Mouse (Mus musculus) embryonic facial prominence, embryonic 15.5 days (tissue): ENCODE results near the gene Dact3. TPM values are rescaled to one million over a fixed set of nuclear protein-coding genes. Genes with fewer than 3 reads are reported as not detected.

ENCODE experiments used
- ATAC-seq: fragments of 200-750 bp; cut with Nextera tagmentation; 2 replicates; pipeline ENCODE4 v1.8.0; 2017; ENCODE audit warnings: low read depth, moderate TSS enrichment; ENCODE audit not compliant: insufficient number of reproducible peaks, low FRiP score, low TSS enrichment
- H3K27ac ChIP-seq: fragments of 300-500 bp; sonication (generic); replicated peaks from 2 replicates; pipeline ENCODE4 v1.5.1; 2015; ENCODE audit warnings: mild to moderate bottlenecking, inconsistent platforms
- H3K27me3 ChIP-seq: fragments of 300-500 bp; sonication (generic); 2 replicates; pipeline ENCODE4 v1.6.1; 2015; ENCODE audit warnings: inconsistent platforms
- H3K36me3 ChIP-seq: fragments of 300-500 bp; sonication (generic); 2 replicates; pipeline ENCODE4 v1.6.1; 2015; ENCODE audit warnings: mild to moderate bottlenecking, inconsistent platforms
- H3K4me1 ChIP-seq: fragments of 300-500 bp; sonication (generic); 2 replicates; pipeline ENCODE4 v1.6.1; 2015; ENCODE audit warnings: inconsistent platforms
- H3K4me2 ChIP-seq: fragments of 300-500 bp; sonication (generic); replicated peaks from 2 replicates; pipeline ENCODE4 v1.6.1; 2015; ENCODE audit warnings: mild to moderate bottlenecking, inconsistent platforms
- H3K4me3 ChIP-seq: fragments of 300-500 bp; sonication (generic); replicated peaks from 2 replicates; pipeline ENCODE4 v1.5.1; 2015; ENCODE audit warnings: mild to moderate bottlenecking, inconsistent platforms
- H3K9ac ChIP-seq: fragments of 300-500 bp; sonication (generic); 2 replicates; pipeline ENCODE4 v1.6.1; 2015; ENCODE audit warnings: inconsistent platforms
- H3K9me3 ChIP-seq: fragments of 300-500 bp; sonication (generic); replicated peaks from 2 replicates; pipeline ENCODE4 v1.6.1; 2016; ENCODE audit warnings: inconsistent platforms
- WGBS: fragments of 180-500 bp; shearing (Covaris S2); methylation state at CpG from one replicate; pipeline ENCODE4 v1.1.7; 2015; 5-methylcytosine and 5-hydroxymethylcytosine counted together
- polyA plus RNA-seq: library from polyadenylated mRNA; unstranded; fragments of >200 nt; fragmentation: Nextera tagmentation; extraction: Ambion mirVana; gene quantifications from 2 replicates; pipeline ENCODE4 v1.2.1, GENCODE M21; 2015

Dact3 gene
- 5.4 and 6.3 TPM in 2 replicates for polyA plus RNA-seq

DNA sequence AGATGAGACGGTGACA lies at the start of gene Dact3:
Dact3 (plus strand) TSS at position 8 of the 16 bp plus-strand sequence.
- Histone ChIP-seq H3K27me3 (no peaks in the 10 kb centered on the region), H3K9me3 (no peaks in the 10 kb centered on the region), H3K4me2 (peak within 1 kb of the TSS; percentile 89), H3K4me3 (peak within 1 kb of the TSS; percentile 87), H3K36me3 (peaks cover 19% of the 10 kb centered on the region), H3K27ac (peak within 1 kb of the TSS; percentile 96), H3K4me1 (peaks cover 30% of the 10 kb centered on the region), H3K9ac (peak within 1 kb of the TSS; percentile 83)
- 0% methylated on average over 1 of the region's 1 CpGs for WGBS
- no peak for ATAC-seq

DNA sequence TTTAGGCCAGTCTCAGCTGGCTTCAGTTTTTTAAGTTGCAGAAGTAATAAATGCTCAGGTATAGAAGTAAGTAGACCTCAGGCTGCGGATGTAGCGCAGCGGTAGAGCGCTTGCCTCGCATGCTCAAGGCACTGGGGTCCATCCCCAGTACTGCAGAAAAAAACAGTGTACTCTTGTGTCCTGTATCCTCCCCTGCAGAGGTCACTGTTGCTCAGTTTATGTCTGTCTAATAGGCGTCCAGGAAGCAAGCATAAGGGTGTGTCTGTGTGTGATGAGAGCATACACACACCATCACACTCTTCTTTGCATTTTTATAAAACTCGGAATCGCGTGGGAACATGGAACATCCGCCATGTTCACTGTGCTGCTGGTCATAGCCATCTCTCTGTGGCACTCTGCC lies 49.3 kb upstream of the Dact3 start:
- ATAC-seq, result no peak
- Histone ChIP-seq H3K4me3 (no peak overlapping the region), H3K4me1 (peaks cover 11% of the 10 kb centered on the region), H3K9ac (no peak overlapping the region), H3K36me3 (peaks cover 77% of the 10 kb centered on the region), H3K9me3 (no peaks in the 10 kb centered on the region), H3K4me2 (no peak overlapping the region), H3K27ac (no peak overlapping the region), H3K27me3 (no peaks in the 10 kb centered on the region)
- WGBS, result 79% methylated on average over 10 of the region's 10 CpGs

DNA sequence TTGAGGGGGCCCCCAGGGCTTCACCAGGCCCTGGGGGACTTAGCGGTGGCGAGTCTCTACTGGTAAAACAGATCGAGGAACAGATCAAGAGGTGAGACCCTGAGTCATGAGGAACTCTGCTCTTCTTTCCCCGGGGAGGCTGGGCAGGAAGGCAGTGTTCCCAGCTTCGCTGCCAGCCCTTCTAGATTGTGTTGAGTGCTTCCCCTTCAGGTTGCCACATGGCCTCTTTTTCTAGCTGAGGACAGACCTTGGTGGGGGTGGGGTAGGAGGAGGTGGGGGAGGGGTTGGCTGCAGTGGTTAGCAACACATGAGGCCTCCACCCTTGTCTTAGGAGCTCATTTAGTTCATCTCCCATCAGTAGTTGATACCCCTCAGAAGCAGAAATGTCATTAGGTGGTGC lies 48.5 kb upstream of the Dact3 start:
- Histone ChIP-seq H3K9me3 (no peaks in the 10 kb centered on the region), H3K27me3 (no peaks in the 10 kb centered on the region), H3K27ac (no peak overlapping the region), H3K4me2 (no peak overlapping the region), H3K4me3 (no peak overlapping the region), H3K4me1 (peaks cover 4% of the 10 kb centered on the region), H3K9ac (no peak overlapping the region), H3K36me3 (peaks cover 85% of the 10 kb centered on the region)
- no peak for ATAC-seq
- 65% methylated on average over 5 of the region's 5 CpGs for WGBS

DNA sequence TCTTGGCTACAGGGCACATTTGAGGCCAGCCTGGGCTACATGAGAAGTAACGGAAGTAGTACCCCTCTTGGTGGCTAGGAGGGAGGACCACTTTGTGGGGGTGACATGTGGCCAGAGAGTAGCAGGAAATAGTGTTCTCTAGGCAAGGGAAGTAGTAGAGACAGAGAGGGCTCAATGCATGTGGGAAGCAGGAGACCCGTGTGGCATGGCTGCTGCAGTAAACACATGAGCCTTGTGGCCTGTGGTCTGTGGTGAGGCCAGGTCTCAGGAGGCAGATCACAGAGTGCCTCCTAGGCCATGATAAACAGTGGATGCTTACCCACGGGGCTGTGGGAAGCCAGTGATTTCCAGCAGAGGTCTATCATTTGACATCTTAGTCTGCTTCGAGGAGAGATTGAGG lies 47.8 kb upstream of the Dact3 start:
- Histone ChIP-seq H3K4me1 (no peaks in the 10 kb centered on the region), H3K4me3 (no peak overlapping the region), H3K36me3 (peaks cover 92% of the 10 kb centered on the region), H3K27ac (no peak overlapping the region; the same call in 1 of the 2 replicates), H3K27me3 (no peaks in the 10 kb centered on the region), H3K4me2 (no peak overlapping the region), H3K9ac (no peak overlapping the region), H3K9me3 (no peaks in the 10 kb centered on the region)
- peak; percentile 36; the same call in 1 of the 2 replicates for ATAC-seq
- WGBS, result 69% methylated on average over 4 of the region's 4 CpGs

DNA sequence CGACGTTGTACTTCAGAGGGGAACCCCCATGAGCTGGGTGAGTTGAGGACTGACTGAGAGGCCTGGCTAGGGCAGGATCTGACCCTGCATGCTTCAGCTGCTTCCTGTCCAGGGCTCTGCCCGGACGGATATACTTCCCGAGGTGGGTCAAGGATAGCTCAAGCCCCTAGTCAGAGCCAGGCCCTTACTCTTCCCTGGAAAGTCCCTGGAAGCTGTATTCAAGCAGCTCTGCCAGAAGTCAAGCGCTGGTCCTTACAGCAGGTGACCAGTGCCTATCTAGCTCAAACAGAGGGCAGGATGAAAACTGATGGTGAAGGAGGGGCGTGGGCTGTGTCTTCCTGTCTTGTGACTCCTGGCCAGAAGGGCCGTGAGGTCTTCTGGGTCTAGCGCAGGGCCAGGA lies 44.7 kb upstream of the Dact3 start:
- Histone ChIP-seq H3K4me1 (no peaks in the 10 kb centered on the region), H3K9me3 (no peaks in the 10 kb centered on the region), H3K27ac (no peak overlapping the region), H3K4me3 (no peak overlapping the region), H3K27me3 (no peaks in the 10 kb centered on the region), H3K9ac (no peak overlapping the region), H3K4me2 (no peak overlapping the region), H3K36me3 (peaks cover 97% of the 10 kb centered on the region)
- 88% methylated on average over 9 of the region's 9 CpGs for WGBS
- no peak for ATAC-seq

DNA sequence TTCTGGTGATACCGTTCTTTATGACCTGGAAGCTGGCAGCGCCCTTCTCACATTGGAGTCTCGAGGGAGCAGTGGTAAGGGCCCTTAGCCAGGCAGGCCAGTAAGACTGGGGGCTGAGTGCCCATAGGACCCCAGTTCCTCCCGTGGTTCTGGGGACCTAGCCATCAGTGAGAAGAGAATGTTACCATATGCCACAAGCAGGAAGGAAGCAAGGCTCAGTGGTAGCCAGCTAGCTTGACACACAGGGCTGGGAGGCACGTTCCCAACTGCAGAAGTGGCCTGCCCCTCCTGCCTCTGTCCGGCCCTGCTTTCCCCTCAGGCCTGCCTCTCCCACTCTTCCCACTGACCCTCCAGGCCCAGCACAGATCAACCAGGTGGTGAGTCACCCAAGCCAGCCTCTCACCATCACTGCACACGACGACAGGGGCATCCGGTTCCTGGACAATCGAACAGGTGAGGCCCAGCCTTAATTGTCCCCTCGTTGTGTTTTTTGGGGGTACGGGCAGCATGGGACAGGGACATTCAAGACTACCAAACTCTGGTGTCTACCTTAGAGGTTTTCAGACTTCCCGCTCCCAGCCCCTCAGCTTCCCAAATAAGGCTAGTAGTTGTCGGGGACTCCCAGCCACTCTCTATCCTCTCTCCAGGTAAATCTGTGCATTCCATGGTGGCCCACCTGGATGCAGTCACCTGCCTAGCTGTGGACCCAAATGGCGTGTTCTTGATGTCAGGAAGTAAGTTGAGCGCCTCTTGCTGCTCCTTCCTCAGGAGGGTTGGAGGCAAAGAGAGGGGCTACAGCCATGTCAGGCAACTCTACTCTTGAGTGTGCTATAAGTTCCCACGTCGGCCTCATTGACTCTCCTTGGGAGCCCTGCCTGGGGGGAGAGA lies 37.0 kb upstream of the Dact3 start:
- Histone ChIP-seq H3K9ac (no peak overlapping the region), H3K4me3 (no peak overlapping the region), H3K27ac (no peak overlapping the region), H3K4me2 (no peak overlapping the region), H3K27me3 (no peaks in the 10 kb centered on the region), H3K36me3 (peaks cover 76% of the 10 kb centered on the region), H3K4me1 (0 out of 2 replicates have a peak, but pooled peaks cover 8% of the 10 kb centered on the region), H3K9me3 (no peaks in the 10 kb centered on the region)
- ATAC-seq, result no peak
- 93% methylated on average over 18 of the region's 18 CpGs for WGBS

DNA sequence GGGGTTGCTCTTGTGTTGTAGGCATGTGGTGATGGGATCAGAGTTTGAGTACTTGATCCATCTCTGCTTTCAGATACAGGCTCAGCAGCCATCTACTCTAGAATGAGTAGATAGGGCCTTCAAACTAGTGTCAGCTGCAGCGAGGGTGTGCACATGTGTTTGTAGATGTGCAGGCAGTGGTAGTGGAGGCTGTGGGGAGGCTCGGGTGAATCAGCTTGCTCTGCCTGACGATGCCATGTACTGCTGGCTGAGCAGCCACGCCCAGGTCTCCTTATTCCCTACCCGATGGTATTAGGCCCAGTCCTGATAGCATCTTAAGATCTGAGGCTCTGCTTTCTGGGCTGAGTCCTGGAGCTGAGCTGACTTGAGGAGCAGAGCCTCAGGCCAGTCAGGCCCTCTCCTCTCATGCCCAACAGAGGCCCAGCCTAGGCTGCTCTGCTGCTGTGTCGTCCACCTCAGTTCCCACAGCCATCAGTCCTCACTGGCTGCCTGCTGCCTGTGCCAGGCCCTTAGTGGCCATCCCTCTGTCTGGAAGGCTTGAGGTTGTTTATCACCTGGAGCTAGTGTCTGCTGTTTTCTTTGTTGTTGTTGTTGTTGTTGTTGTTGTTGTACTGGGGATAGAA lies 36.2 kb upstream of the Dact3 start:
- Histone ChIP-seq H3K27ac (no peak overlapping the region), H3K27me3 (no peaks in the 10 kb centered on the region), H3K9me3 (no peaks in the 10 kb centered on the region), H3K4me3 (no peak overlapping the region), H3K4me2 (no peak overlapping the region), H3K36me3 (peaks cover 69% of the 10 kb centered on the region), H3K9ac (no peak overlapping the region), H3K4me1 (peaks cover 13% of the 10 kb centered on the region; the same call in 1 of the 2 replicates)
- WGBS, result 69% methylated on average over 6 of the region's 6 CpGs
- no peak for ATAC-seq

DNA sequence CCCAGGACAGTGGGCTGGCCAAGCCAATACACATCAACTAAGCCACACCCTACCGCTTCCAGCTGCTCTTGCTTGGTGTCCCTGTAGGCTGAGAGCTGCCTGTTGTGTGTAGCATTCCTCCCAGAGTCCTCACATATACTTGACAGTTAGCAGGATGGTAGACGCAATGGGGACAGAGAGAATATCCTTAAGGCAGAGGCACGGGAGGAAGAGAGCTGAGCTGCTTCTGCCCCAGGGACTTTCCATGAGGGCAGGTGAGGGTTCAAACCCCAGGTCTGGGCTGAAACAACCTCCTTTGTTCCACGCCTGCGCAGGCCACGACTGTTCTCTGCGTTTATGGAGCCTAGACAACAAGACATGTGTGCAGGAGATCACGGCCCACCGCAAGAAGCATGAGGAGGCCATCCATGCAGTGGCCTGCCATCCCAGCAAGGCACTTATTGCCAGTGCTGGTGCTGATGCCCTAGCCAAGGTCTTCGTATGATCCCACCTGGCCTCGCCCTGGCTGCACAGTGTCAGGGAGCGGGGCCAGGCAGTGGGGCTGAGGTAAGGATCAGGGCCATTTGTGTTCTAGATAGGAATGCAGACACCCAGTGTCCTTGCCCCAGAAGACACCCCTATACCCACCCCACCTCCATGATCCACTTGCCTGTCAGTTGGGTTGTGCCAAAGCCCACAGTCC lies 35.5 kb upstream of the Dact3 start:
- no peak for ATAC-seq
- Histone ChIP-seq H3K9me3 (no peaks in the 10 kb centered on the region), H3K27me3 (no peaks in the 10 kb centered on the region), H3K4me1 (peaks cover 19% of the 10 kb centered on the region), H3K36me3 (peaks cover 62% of the 10 kb centered on the region), H3K4me3 (no peak overlapping the region), H3K4me2 (no peak overlapping the region), H3K9ac (no peak overlapping the region), H3K27ac (no peak overlapping the region)
- WGBS, result 90% methylated on average over 12 of the region's 12 CpGs

DNA sequence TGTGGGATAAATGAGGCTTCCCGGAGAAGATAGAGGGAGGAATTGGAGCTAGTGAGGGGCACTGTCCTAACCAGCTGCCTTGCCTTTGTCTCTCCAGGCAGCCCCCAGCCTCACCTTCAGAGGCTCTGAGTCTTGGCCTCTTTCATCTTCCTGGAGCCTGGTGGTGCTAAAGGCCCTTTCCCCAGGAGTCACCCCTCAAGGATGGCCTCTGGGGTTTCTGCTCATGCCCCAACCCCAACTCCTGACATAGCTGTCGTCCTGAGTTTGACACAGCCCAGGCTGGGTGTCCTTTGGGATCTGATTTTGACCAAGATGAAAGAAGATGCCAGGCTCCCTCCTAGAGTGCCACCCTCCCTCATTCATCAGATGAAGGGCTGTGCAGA lies 35.0 kb upstream of the Dact3 start:
- H3K4me1 ChIP-seq, result peaks cover 25% of the 10 kb centered on the region
- 85% methylated on average over 2 of the region's 2 CpGs for WGBS
- H3K27ac ChIP-seq, result no peak overlapping the region
- no peak for ATAC-seq
- no peak overlapping the region for H3K4me3 ChIP-seq
- H3K36me3 ChIP-seq, result peaks cover 57% of the 10 kb centered on the region
- no peak overlapping the region for H3K4me2 ChIP-seq
- no peak overlapping the region for H3K9ac ChIP-seq
- H3K9me3 ChIP-seq, result no peaks in the 10 kb centered on the region
- H3K27me3 ChIP-seq, result no peaks in the 10 kb centered on the region

DNA sequence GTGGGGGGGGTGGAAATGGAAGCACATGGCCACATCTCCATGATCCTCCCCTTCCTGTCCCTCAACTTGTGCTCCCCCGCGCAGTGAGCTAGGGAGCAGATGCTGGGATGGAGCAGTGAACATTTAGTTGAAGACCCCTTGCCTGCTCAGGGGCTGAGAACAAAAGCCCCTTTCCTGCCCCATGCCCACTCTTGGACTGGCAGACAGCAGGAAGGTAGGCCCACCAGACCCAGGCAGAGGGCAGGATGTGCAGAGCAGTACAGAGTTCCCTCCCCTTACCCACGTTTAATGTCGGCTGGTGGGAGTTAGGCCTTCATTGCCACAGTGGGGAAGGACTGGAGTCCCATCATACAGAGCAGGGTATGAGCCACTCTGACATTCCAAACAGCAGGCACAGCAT lies 34.0 kb upstream of the Dact3 start:
- Histone ChIP-seq H3K27me3 (no peaks in the 10 kb centered on the region), H3K9ac (no peak overlapping the region)

DNA sequence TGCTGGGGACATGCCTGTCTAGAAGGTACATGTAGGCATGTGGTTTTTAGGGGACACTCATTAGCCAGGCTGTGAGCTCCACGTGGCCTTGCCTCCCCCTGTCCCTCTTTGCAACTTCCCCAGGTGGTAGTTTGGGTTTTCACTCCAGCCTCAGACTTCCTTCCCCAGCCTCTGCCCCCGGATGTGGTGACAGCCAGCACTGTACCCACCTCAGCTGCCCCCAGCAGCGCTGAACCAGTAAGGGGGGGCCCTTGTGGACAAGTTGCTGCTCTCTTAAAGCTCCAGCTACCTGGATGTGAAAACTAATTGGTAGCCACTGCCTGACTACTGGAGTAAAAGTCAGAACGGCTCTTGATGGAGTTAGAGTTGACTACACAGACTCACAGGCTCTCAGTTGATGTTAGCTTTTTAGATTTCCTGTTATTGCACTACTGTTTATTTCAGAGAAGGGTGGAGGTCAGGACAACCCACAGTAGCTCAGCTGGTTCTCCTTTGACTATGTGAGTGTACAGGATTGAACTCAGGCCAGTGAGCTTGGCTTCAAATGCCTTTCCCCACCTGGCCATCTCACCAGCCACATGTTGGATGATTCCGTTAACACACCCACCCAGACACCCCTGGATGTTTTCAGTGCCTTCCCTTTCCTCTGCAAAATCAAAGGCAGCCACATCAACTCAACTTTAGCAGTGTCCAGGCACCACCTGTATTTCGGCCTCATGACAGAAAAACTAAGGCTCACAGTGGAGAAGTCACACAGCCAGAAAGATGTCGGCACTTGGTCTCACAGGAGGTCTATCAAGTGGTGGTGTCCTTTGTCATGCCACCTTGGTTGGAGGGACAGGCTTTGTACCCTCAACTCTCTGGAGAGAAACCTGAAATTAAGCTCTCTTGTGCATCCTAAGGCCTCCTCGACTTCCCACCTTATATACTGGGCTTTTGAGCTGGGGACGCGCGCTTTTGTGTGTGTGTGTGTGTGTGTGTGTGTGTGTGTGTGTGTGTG lies 33.3 kb upstream of the Dact3 start:
- peak overlapping the region; percentile 79; the same call in 1 of the 2 replicates for H3K9ac ChIP-seq

More for the DNA sequence above, 34.0 kb upstream of the Dact3 start:
- Histone ChIP-seq H3K4me3 (no peak overlapping the region), H3K4me2 (no peak overlapping the region), H3K36me3 (peaks cover 50% of the 10 kb centered on the region), H3K4me1 (peaks cover 33% of the 10 kb centered on the region), H3K9me3 (no peaks in the 10 kb centered on the region), H3K27ac (peak overlapping the region; percentile 94; the same call in 1 of the 2 replicates)
- no peak for ATAC-seq
- WGBS, result 63% methylated on average over 4 of the region's 4 CpGs

More for the DNA sequence above, 33.3 kb upstream of the Dact3 start:
- no peaks in the 10 kb centered on the region for H3K27me3 ChIP-seq
- H3K4me3 ChIP-seq, result peak overlapping the region; percentile 65
- ATAC-seq, result no peak
- peak overlapping the region; percentile 94 for H3K27ac ChIP-seq
- peak overlapping the region; percentile 93 for H3K4me2 ChIP-seq
- 41% methylated on average over 11 of the region's 11 CpGs for WGBS
- H3K36me3 ChIP-seq, result peaks cover 48% of the 10 kb centered on the region
- no peaks in the 10 kb centered on the region for H3K9me3 ChIP-seq
- peaks cover 33% of the 10 kb centered on the region for H3K4me1 ChIP-seq
